Mouse (Mus musculus): ENCODE results near the gene Polr2g. TPM values are rescaled to one million over a fixed set of nuclear protein-coding genes. Genes with fewer than 3 reads are reported as not detected.
A peak's percentile ranks its signal among the peaks of the same experiment; 100 is the strongest.

The Polr2g gene
- total and polyA plus RNA-seq, 2 experiments, result 13.2 to 26.6 TPM

DNA sequence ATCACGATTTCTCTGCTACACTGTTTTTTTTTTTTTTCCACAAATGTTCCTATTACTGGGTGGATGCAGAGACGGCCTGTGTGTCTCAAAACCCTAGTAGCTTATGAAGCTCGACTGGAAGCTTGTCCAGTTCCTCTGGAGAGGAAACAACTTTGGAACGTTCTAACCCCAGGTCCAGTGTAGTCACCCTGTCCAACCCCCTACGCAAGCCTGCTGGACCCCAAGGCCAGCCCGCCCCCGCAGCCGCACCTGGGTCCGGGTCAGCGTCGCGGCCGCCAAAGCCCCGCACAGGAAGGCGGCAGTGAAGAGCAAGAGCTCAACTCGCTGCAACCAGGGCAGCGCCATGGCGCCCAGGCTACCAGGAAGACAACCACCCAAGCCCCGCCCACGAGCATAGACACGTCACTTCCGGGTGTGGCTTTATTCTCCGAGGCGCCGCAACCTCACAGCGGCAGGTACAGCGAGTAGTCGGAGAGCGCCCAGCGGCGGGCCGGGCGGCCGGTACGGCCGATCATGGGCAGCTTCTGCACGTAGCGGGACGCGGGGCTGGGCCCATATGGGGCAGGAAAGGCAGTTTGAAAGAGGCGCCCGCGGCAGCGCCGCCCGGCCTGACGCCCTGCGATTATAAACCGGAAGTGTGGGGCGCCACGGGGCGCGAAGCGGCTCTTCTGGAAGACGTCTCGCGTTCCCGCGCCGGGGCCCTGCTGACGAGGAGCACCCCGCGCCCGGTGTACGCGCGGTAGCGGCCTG is 24.1 kb downstream of the Polr2g start, which contains the start of gene Tmem179b:
Tmem179b (minus strand) TSS at position 382 of the 750 bp plus-strand sequence.
- Histone ChIP-seq H3K27ac (replicated peaks; ENCODE audit: insufficient read depth, low read depth, low read length) (peak within 1 kb of the TSS; percentile 91), H3K36me3 (ENCODE audit: control insufficient read depth, insufficient read depth, low read length) (peaks cover 6% of the 10 kb centered on the region; the same call in 1 of the 2 replicates), H3K27me3 (ENCODE audit: control insufficient read depth, insufficient read depth, low read length) (no peaks in the 10 kb centered on the region), H3K79me2 (ENCODE audit: control insufficient read depth, insufficient read depth, low read length) (peaks cover 16% of the 10 kb centered on the region; the same call in 1 of the 2 replicates), H3K9ac (ENCODE audit: low read depth, low read length) (peak within 1 kb of the TSS; percentile 99), H3K4me3 (ENCODE audit: insufficient read depth, low read depth, low read length) (peak within 1 kb of the TSS; percentile 98), H3K4me1 (ENCODE audit: control insufficient read depth, insufficient read depth, low read length) (peaks cover 20% of the 10 kb centered on the region)
- TF ChIP-seq POLR2A (IDR thresholded peaks at IDR 0.05; ENCODE audit: extremely low read depth, insufficient read depth, low read length), result peak; percentile 95
- TF ChIP-seq CTCF (IDR thresholded peaks at IDR 0.05; ENCODE audit: low read depth, low read length), result no peak
- DNase-seq (ENCODE audit: extremely low read depth, low read depth, low spot score), result peak; percentile 81
- under 1% methylated on average over 68 of the region's 68 CpGs for WGBS

DNA sequence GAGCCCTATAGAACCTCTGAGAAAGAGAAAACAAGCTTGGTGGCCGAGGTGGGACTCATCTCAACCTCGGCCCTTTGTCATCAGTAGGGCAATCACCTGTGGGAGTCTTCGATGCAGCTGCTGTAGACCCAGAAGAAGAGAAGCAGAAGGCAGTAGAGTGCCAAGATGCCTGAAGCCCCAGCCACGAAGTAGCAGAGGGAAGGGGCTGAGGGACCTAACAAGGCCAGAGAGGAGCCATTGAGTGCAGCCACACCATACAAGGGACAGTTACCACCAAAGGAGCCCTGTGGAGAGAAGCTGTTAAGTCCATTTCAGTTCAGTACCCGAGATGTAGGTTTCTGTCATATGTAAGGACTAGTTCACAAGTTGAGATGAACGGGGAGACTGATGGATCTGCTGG is 25.0 kb downstream of the Polr2g start:
- TF ChIP-seq POLR2A (IDR thresholded peaks at IDR 0.05; ENCODE audit: extremely low read depth, insufficient read depth, low read length) (no peak), CTCF (IDR thresholded peaks at IDR 0.05; ENCODE audit: low read depth, low read length) (no peak)
- Histone ChIP-seq H3K27me3 (ENCODE audit: control insufficient read depth, insufficient read depth, low read length) (no peaks in the 10 kb centered on the region), H3K27ac (replicated peaks; ENCODE audit: insufficient read depth, low read depth, low read length) (no peak overlapping the region), H3K4me1 (ENCODE audit: control insufficient read depth, insufficient read depth, low read length) (peaks cover 20% of the 10 kb centered on the region), H3K9ac (ENCODE audit: low read depth, low read length) (peak overlapping the region; percentile 59), H3K4me3 (ENCODE audit: insufficient read depth, low read depth, low read length) (peak overlapping the region; percentile 98; the same call in 1 of the 2 replicates), H3K36me3 (ENCODE audit: control insufficient read depth, insufficient read depth, low read length) (peaks cover 11% of the 10 kb centered on the region), H3K79me2 (ENCODE audit: control insufficient read depth, insufficient read depth, low read length) (peaks cover 16% of the 10 kb centered on the region; the same call in 1 of the 2 replicates)
- WGBS, result 44% methylated on average over 6 of the region's 6 CpGs
- DNase-seq (ENCODE audit: extremely low read depth, low read depth, low spot score), result no peak

DNA sequence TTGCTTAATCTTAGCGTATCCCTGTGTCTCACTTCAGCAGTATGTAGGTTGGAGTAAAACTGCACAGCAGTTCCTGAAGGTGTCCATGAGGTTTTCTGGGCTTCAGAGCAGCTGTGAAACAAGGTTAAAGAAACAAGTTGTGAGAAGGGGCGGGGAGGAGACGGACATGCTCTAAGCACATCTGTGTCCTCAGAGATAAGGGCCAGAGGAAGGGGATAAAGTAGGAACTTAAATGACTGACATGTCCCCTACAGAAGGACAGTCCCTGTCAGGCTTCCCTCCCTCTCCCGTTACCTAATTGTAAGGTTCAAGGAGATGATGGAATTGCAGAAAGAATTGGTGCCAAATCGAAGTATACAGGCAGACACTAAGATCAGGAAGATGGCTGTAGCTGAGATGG is 25.4 kb downstream of the Polr2g start:
- TF ChIP-seq CTCF (IDR thresholded peaks at IDR 0.05; ENCODE audit: low read depth, low read length) (no peak), POLR2A (IDR thresholded peaks at IDR 0.05; ENCODE audit: extremely low read depth, insufficient read depth, low read length) (no peak)
- Histone ChIP-seq H3K4me1 (ENCODE audit: control insufficient read depth, insufficient read depth, low read length) (peaks cover 20% of the 10 kb centered on the region), H3K4me3 (ENCODE audit: insufficient read depth, low read depth, low read length) (no peak overlapping the region), H3K9ac (ENCODE audit: low read depth, low read length) (no peak overlapping the region), H3K36me3 (ENCODE audit: control insufficient read depth, insufficient read depth, low read length) (peaks cover 15% of the 10 kb centered on the region), H3K27ac (replicated peaks; ENCODE audit: insufficient read depth, low read depth, low read length) (no peak overlapping the region), H3K27me3 (ENCODE audit: control insufficient read depth, insufficient read depth, low read length) (no peaks in the 10 kb centered on the region), H3K79me2 (ENCODE audit: control insufficient read depth, insufficient read depth, low read length) (peaks cover 16% of the 10 kb centered on the region; the same call in 1 of the 2 replicates)
- DNase-seq (ENCODE audit: extremely low read depth, low read depth, low spot score), result no peak
- 74% methylated on average over 5 of the region's 5 CpGs for WGBS

DNA sequence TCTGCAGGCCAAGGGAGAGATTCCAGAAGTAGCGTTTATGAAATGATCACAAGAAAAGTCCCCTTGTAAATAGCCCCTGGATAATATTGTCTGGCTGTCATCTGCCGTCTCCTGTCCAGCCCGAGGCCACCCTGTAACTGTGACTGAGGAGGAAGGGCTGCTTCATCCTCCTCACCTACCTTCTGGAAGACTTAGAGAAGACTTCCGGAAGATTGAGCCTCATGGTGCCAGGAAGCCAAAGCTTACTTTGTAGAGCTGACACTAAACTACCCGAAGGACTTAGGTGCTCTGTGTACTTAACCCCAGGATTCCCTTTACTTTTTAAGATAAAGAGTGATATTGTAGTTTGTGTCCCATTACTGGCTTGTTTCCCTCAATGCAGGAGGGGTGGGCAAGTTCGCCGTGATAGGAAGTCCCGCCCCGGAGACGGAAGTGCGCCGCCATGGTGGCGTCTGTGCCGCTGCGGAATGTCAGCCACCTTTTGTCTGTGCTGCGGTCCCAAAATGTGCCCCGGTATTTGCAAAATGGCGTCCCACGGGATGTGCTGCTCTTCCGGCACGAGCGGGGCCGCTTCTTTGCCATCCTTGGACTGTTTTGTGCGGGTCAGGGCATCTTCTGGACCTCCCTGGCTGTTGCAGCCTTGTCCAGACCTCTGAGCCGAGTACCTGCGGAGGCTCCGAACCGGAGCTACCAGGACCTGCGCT is 27.7 kb downstream of the Polr2g start, which contains the start of gene Tmem223:
Tmem223 (plus strand) TSS at position 430 of the 704 bp plus-strand sequence.
- 16% methylated on average over 29 of the region's 29 CpGs for WGBS
- Histone ChIP-seq H3K79me2 (ENCODE audit: control insufficient read depth, insufficient read depth, low read length) (peaks cover 16% of the 10 kb centered on the region; the same call in 1 of the 2 replicates), H3K4me1 (ENCODE audit: control insufficient read depth, insufficient read depth, low read length) (peaks cover 20% of the 10 kb centered on the region), H3K27ac (replicated peaks; ENCODE audit: insufficient read depth, low read depth, low read length) (peak within 1 kb of the TSS; percentile 69), H3K9ac (ENCODE audit: low read depth, low read length) (peak within 1 kb of the TSS; percentile 87), H3K36me3 (ENCODE audit: control insufficient read depth, insufficient read depth, low read length) (peaks cover 36% of the 10 kb centered on the region), H3K27me3 (ENCODE audit: control insufficient read depth, insufficient read depth, low read length) (no peaks in the 10 kb centered on the region), H3K4me3 (ENCODE audit: insufficient read depth, low read depth, low read length) (peak within 1 kb of the TSS; percentile 91)
- peak; percentile 67 for DNase-seq (ENCODE audit: extremely low read depth, low read depth, low spot score)
- peak; percentile 75 for TF ChIP-seq POLR2A (IDR thresholded peaks at IDR 0.05; ENCODE audit: extremely low read depth, insufficient read depth, low read length)
- TF ChIP-seq CTCF (IDR thresholded peaks at IDR 0.05; ENCODE audit: low read depth, low read length), result no peak

DNA sequence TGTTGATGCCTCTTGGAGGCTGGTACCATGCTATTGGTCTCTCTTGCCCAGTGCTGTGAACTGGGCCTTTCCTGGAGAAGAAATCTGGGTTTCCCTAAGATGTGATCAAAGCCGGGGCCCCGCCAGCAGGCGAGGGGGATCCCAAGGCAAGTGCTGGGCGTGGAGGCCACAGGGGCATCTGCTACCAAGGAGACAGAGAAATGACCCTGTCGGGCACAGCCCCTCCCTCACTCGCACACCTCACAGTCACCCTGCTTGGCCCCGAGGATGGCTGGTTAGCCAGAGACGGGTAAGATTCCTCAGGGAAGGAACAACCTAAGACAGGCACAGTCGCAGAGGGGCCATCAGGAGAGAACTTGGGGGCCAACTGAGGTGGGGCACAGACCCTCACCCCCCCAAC is 32.8 kb downstream of the Polr2g start:
- Histone ChIP-seq H3K27me3 (ENCODE audit: control insufficient read depth, insufficient read depth, low read length) (no peaks in the 10 kb centered on the region), H3K9ac (ENCODE audit: low read depth, low read length) (no peak overlapping the region), H3K4me1 (ENCODE audit: control insufficient read depth, insufficient read depth, low read length) (peaks cover 2% of the 10 kb centered on the region; the same call in 1 of the 2 replicates), H3K4me3 (ENCODE audit: insufficient read depth, low read depth, low read length) (no peak overlapping the region), H3K79me2 (ENCODE audit: control insufficient read depth, insufficient read depth, low read length) (peaks cover 6% of the 10 kb centered on the region; the same call in 1 of the 2 replicates), H3K36me3 (ENCODE audit: control insufficient read depth, insufficient read depth, low read length) (peaks cover 64% of the 10 kb centered on the region), H3K27ac (replicated peaks; ENCODE audit: insufficient read depth, low read depth, low read length) (no peak overlapping the region)
- 98% methylated on average over 9 of the region's 9 CpGs for WGBS
- TF ChIP-seq CTCF (IDR thresholded peaks at IDR 0.05; ENCODE audit: low read depth, low read length), result no peak
- TF ChIP-seq POLR2A (IDR thresholded peaks at IDR 0.05; ENCODE audit: extremely low read depth, insufficient read depth, low read length), result no peak
- no peak for DNase-seq (ENCODE audit: extremely low read depth, low read depth, low spot score)
